Mouse (Mus musculus) heart, postnatal 0 days (tissue): ENCODE results near the gene Bcl2l1. TPM values are rescaled to one million over a fixed set of nuclear protein-coding genes. Genes with fewer than 3 reads are reported as not detected.

Experiments used
- ATAC-seq: fragments of 200-750 bp; cut with Nextera tagmentation; 2 replicates; pipeline ENCODE4 v1.8.0; 2017; ENCODE audit warnings: low read depth, moderate number of reproducible peaks, moderate library complexity; ENCODE audit not compliant: insufficient read depth
- DNase-seq: peaks from one replicate; pipeline ENCODE4 v3.0.0-alpha.2; 2016; ENCODE audit warnings: low spot score
- H3K27ac ChIP-seq: fragments of 300-500 bp; sonication (generic); 2 replicates; pipeline ENCODE4 v1.5.1; 2014; ENCODE audit warnings: low read depth, mild to moderate bottlenecking
- H3K27me3 ChIP-seq: fragments of 300-500 bp; sonication (generic); 2 replicates; pipeline ENCODE4 v1.6.1; 2014; ENCODE audit warnings: low read length, mixed read lengths; ENCODE audit not compliant: control insufficient read depth, insufficient read depth
- H3K36me3 ChIP-seq: fragments of 300-500 bp; sonication (generic); replicated peaks from 2 replicates; pipeline ENCODE4 v1.6.1; 2014; ENCODE audit warnings: low read length, mixed read lengths; ENCODE audit not compliant: control insufficient read depth, insufficient read depth
- H3K4me1 ChIP-seq: fragments of 300-500 bp; sonication (generic); 2 replicates; pipeline ENCODE4 v1.6.1; 2014; ENCODE audit warnings: antibody characterized with exemption; ENCODE audit not compliant: control insufficient read depth, insufficient read depth
- H3K4me2 ChIP-seq: fragments of 300-500 bp; sonication (generic); 2 replicates; pipeline ENCODE4 v1.6.1; 2014; ENCODE audit warnings: low read depth, mild to moderate bottlenecking, low read length, moderate library complexity
- H3K4me3 ChIP-seq: fragments of 300-500 bp; sonication (generic); 2 replicates; pipeline ENCODE4 v1.5.1; 2014; ENCODE audit warnings: low read depth, low read length
- H3K9ac ChIP-seq: fragments of 300-500 bp; sonication (generic); replicated peaks from 2 replicates; pipeline ENCODE4 v1.6.1; 2014; ENCODE audit warnings: low read depth, low read length, mixed read lengths
- H3K9me3 ChIP-seq: fragments of 300-500 bp; sonication (generic); replicated peaks from 2 replicates; pipeline ENCODE4 v1.6.1; 2016; ENCODE audit warnings: low read length; ENCODE audit not compliant: control insufficient read depth
- CTCF ChIP-seq: IDR thresholded peaks from 2 replicates; pipeline ENCODE4 v1.5.1; 2016; ENCODE audit warnings: antibody characterized with exemption, control low read depth, low read depth
- EP300 ChIP-seq: IDR thresholded peaks from 2 replicates; pipeline ENCODE4 v1.6.1; 2016; ENCODE audit warnings: antibody characterized with exemption, low read depth
- WGBS: fragments of 180-500 bp; shearing (Covaris S2); extraction: QIAGEN DNeasy Blood & Tissue Kit; methylation state at CpG from one replicate; pipeline ENCODE4 v1.1.7; 2014; 5-methylcytosine and 5-hydroxymethylcytosine counted together
- polyA plus RNA-seq: library from polyadenylated mRNA; unstranded; fragments of >200 nt; fragmentation: Nextera tagmentation; extraction: Ambion mirVana; gene quantifications from 2 replicates; pipeline ENCODE4 v1.2.1, GENCODE M21; 2015
- total RNA-seq: library from RNA; depleted of rRNA; stranded (reverse); fragments of >200 nt; gene quantifications from 2 replicates; pipeline ENCODE4 v1.2.3, GENCODE M21; 2014; ENCODE audit warnings: low replicate concordance

Bcl2l1 gene
- total and polyA plus RNA-seq, 2 experiments from 2014 or later: 35.0 to 75.6 TPM

DNA sequence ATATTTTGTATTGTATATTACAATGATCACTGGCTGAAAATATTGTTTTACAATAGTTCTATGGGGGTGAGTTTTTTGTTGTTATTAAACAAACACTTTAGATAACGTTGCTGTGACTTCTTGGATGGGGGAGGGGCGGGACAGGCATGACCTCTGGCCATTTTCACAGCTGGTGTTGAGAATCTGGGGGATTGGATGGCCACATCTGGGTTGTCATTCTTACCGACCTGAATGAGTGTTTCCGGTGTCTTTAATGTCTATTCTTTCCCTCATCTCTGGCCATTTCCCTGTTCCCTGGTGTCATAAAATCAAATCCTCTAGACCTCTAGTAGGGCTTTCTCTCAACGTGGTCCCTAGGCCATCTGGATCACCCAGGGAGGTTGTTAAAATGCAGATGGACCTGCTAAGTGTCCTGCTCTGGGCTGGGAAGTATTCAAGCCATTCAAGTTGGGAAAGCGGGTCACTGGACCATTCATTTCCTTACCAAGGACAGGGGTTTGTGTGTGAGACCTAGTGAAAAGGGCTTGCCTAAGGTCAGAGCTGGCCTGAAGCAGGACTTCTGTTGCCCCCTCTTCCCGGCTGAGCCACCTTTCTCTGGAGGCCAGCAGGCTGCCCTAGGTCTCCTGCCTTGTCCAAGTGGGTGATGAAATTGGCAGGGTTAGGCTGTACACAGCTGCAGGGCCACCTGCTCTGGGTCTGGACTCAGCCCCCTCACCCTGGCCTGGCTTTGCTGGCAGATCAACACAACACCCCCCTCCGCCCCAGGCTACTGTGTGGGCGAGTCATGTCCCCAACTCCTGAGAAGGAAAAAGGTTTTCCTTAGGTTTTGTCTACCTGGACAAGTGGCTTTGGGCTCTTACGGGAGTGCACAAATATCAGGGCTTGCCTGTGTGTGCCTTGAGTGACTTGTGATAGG lies 94.0 kb downstream of the Bcl2l1 start:
- 22% methylated on average over 10 of the region's 10 CpGs for WGBS
- no peak for DNase-seq
- H3K4me1 ChIP-seq: peaks cover 22% of the 10 kb centered on the region

DNA sequence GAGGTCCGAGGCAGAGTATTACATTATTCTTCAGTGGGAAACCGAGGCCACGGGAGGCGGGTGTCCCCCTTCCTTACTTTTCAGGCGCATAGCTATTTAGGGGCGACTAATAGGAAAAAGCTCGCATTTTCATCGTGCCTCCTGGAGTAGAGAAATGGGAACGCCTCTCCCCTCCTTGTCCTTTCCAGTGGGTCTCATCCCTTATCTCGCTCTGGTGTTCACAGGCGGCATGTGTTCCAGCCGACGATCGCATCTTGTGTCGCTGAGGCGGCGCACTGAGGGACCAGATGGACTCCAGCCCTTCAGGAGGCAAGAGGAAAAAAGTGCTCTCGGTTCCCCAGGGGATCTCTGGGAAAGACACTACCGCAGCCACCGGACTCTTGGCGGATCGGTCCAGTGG lies 94.8 kb downstream of the Bcl2l1 start:
- Histone ChIP-seq H3K36me3 (no peaks in the 10 kb centered on the region), H3K9me3 (no peaks in the 10 kb centered on the region), H3K4me2 (peak overlapping the region; percentile 73), H3K9ac (peak overlapping the region; percentile 79), H3K27me3 (no peaks in the 10 kb centered on the region), H3K27ac (peak overlapping the region; percentile 89), H3K4me3 (peak overlapping the region; percentile 71), H3K4me1 (peaks cover 16% of the 10 kb centered on the region)
- TF ChIP-seq EP300 (no peak), CTCF (no peak)
- no peak for DNase-seq
- WGBS: 2% methylated on average over 22 of the region's 22 CpGs
- no peak for ATAC-seq

More for the DNA sequence above, 94.0 kb downstream of the Bcl2l1 start:
- no peak for TF ChIP-seq CTCF
- no peak for TF ChIP-seq EP300
- H3K9me3 ChIP-seq: no peaks in the 10 kb centered on the region
- H3K4me3 ChIP-seq: peak overlapping the region; percentile 71
- peak overlapping the region; percentile 79 for H3K9ac ChIP-seq
- H3K4me2 ChIP-seq: peak overlapping the region; percentile 73
- peak overlapping the region; percentile 89 for H3K27ac ChIP-seq
- no peak for ATAC-seq
- no peaks in the 10 kb centered on the region for H3K27me3 ChIP-seq
- no peaks in the 10 kb centered on the region for H3K36me3 ChIP-seq

DNA sequence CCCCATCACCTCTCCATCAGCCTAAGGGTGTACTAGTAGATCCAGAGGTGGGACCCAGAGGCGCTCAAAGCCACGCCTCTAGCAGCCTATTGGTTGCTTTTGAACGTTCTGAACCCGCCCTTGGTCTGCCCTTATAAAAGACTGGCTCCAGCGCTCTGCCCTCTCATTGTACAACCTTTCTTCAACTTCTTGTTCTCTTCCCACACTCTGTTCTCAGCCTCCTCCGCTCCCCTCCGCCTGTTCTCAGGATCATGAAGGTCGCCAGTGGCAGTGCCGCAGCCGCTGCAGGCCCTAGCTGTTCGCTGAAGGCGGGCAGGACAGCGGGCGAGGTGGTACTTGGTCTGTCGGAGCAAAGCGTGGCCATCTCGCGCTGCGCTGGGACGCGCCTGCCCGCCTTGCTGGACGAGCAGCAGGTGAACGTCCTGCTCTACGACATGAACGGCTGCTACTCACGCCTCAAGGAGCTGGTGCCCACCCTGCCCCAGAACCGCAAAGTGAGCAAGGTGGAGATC lies 95.4 kb downstream of the Bcl2l1 start, which contains the start of gene Id1:
Gene Id1, plus strand, starts transcription at position 162 of the 512 bp plus-strand sequence.
- ATAC-seq (peak; percentile 71), DNase-seq (peak; percentile 94)
- no peak for TF ChIP-seq CTCF
- TF ChIP-seq EP300: no peak
- Histone ChIP-seq H3K4me2 (peak within 1 kb of the TSS; percentile 73), H3K27ac (peak within 1 kb of the TSS; percentile 89), H3K4me1 (peaks cover 10% of the 10 kb centered on the region), H3K4me3 (peak within 1 kb of the TSS; percentile 71), H3K36me3 (no peaks in the 10 kb centered on the region), H3K27me3 (no peaks in the 10 kb centered on the region), H3K9me3 (no peaks in the 10 kb centered on the region), H3K9ac (peak within 1 kb of the TSS; percentile 79)
- under 1% methylated on average over 28 of the region's 28 CpGs for WGBS

DNA sequence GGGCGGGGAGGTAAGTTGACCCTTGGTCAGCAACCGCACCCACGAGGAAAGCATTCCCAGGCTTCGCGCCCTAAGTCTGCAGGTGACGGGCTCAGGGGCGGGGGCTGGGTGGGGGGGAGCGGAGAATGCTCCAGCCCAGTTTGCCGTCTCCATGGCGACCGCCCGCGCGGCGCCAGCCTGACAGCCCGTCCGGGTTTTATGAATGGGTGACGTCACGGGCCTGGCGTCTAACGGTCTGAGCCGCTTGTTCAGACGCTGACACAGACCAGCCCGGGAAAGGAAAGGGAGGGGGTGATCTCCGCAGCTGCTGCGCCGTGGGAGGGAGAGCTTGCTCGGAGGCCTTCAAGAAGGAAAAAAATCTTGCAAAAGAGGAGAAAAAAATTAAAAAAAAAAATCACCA lies 96.5 kb downstream of the Bcl2l1 start:
- under 1% methylated on average over 28 of the region's 28 CpGs for WGBS
- Histone ChIP-seq H3K27me3 (no peaks in the 10 kb centered on the region), H3K4me1 (peaks cover 10% of the 10 kb centered on the region), H3K27ac (peak overlapping the region; percentile 89), H3K9ac (peak overlapping the region; percentile 34), H3K36me3 (no peaks in the 10 kb centered on the region), H3K9me3 (no peaks in the 10 kb centered on the region), H3K4me2 (peak overlapping the region; percentile 73), H3K4me3 (peak overlapping the region; percentile 71)
- peak; percentile 73; the same call in 1 of the 2 replicates for TF ChIP-seq EP300
- TF ChIP-seq CTCF: no peak
- DNase-seq (peak; percentile 97), ATAC-seq (peak; percentile 80)

DNA sequence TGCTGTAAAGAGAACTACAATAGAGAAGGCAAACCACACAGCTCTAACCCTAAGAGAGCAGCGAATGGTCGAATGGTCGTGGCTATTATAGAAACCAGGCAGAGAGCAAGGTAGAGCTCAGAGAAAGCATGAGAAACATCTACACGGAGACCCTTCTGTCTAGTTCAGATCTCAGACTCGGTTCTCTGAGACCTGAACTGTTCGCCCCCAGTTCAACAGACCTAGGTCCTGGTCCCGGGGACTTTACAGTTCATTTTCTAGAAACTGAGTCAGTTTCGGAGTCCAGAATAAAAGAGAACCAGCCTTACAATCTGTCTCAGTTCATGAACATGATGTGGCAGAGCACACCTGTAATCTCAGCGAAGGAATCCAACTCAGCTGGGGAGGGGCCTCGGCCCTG lies 97.0 kb downstream of the Bcl2l1 start:
- WGBS: 24% methylated on average over 10 of the region's 10 CpGs
- H3K4me2 ChIP-seq: peak overlapping the region; percentile 73
- peak overlapping the region; percentile 71 for H3K4me3 ChIP-seq
- TF ChIP-seq EP300 (no peak), CTCF (no peak)
- H3K27me3 ChIP-seq: no peaks in the 10 kb centered on the region
- ATAC-seq (no peak), DNase-seq (no peak)
- H3K27ac ChIP-seq: peak overlapping the region; percentile 75
- peaks cover 15% of the 10 kb centered on the region for H3K4me1 ChIP-seq
- no peaks in the 10 kb centered on the region for H3K36me3 ChIP-seq
- no peaks in the 10 kb centered on the region for H3K9me3 ChIP-seq
- no peak overlapping the region for H3K9ac ChIP-seq
